Mouse (Mus musculus) olfactory bulb, adult 2 months (tissue): Measurements from ENCODE around the gene Stard7. TPM values are rescaled to one million over a fixed set of nuclear protein-coding genes. Genes with fewer than 3 reads are reported as not detected.
A peak's percentile ranks its signal among the peaks of the same experiment; 100 is the strongest.

Experiments
- H3K27ac ChIP-seq: fragments of 200-500 bp; 2 replicates; pipeline ENCODE4 v1.5.1; 2012; ENCODE audit warnings: low read depth, low read length; ENCODE audit not compliant: insufficient read depth
- H3K4me1 ChIP-seq: fragments of 200-500 bp; 2 replicates; pipeline ENCODE4 v1.6.1; 2012; ENCODE audit warnings: low read length; ENCODE audit not compliant: control insufficient read depth, insufficient read depth
- H3K4me3 ChIP-seq: fragments of 200-500 bp; 2 replicates; pipeline ENCODE4 v1.5.1; 2012; ENCODE audit warnings: mild to moderate bottlenecking, low read depth, low read length, moderate library complexity; ENCODE audit not compliant: insufficient read depth
- CTCF ChIP-seq: fragments of 200-500 bp; IDR thresholded peaks from 2 replicates; pipeline ENCODE4 v1.5.1; 2012; ENCODE audit warnings: low read depth, mild to moderate bottlenecking, low read length, moderate library complexity; ENCODE audit not compliant: insufficient read depth
- POLR2A ChIP-seq: fragments of 200-500 bp; IDR thresholded peaks from 2 replicates; pipeline ENCODE4 v1.6.1; 2012; ENCODE audit warnings: mild to moderate bottlenecking, low read depth, low read length, moderate library complexity; ENCODE audit not compliant: insufficient read depth
- WGBS: fragments of 180-500 bp; shearing (Covaris S2); methylation state at CpG from one replicate; pipeline ENCODE4 v1.1.7; 2018; 5-methylcytosine and 5-hydroxymethylcytosine counted together
- polyA plus RNA-seq: library from polyadenylated mRNA; stranded (reverse); fragments of >200 nt; gene quantifications from 2 replicates; pipeline ENCODE4 v1.2.4, GENCODE M21; 2012; ENCODE audit warnings: low replicate concordance; ENCODE audit not compliant: missing spikeins, insufficient read depth, insufficient read length

Stard7 gene
- polyA plus RNA-seq, 1 experiment: not detected

- WGBS: 83% methylated on average over 7 of the region's 7 CpGs
Measured at GRCm38 (mm10) chr2:127338012-127338411, 68.0 kb downstream of the Stard7 start.

GRCm38 (mm10) chr2:127338416-127338815 lies 68.4 kb downstream of the Stard7 start, which contains the start of gene Astl:
Gene Astl, plus strand, starts transcription at chr2:127338639.
- TF ChIP-seq CTCF (no peak), POLR2A (no peak)
- Histone ChIP-seq H3K4me1 (peaks cover 8% of the 10 kb centered on the region), H3K27ac (no peak within 1 kb of the TSS), H3K4me3 (no peak within 1 kb of the TSS)
- 96% methylated on average over 4 of the region's 4 CpGs for WGBS

More at GRCm38 (mm10) chr2:127338012-127338411, 68.0 kb downstream of the Stard7 start:
- Histone ChIP-seq H3K27ac (no peak overlapping the region), H3K4me3 (no peak overlapping the region), H3K4me1 (peaks cover 8% of the 10 kb centered on the region)
- no peak for TF ChIP-seq POLR2A
- TF ChIP-seq CTCF: no peak

- H3K4me1 ChIP-seq: peaks cover 8% of the 10 kb centered on the region
- TF ChIP-seq POLR2A (no peak), CTCF (no peak)
- no peak overlapping the region for H3K4me3 ChIP-seq
- WGBS: 72% methylated on average over 4 of the region's 4 CpGs
- no peak overlapping the region for H3K27ac ChIP-seq
Measured at GRCm38 (mm10) chr2:127338833-127339232, 68.8 kb downstream of the Stard7 start.

GRCm38 (mm10) chr2:127339262-127339661 lies 69.2 kb downstream of the Stard7 start:
- H3K4me3 ChIP-seq: no peak overlapping the region
- no peak for TF ChIP-seq CTCF
- TF ChIP-seq POLR2A: no peak
- H3K4me1 ChIP-seq: peaks cover 8% of the 10 kb centered on the region
- no peak overlapping the region for H3K27ac ChIP-seq
- WGBS: 87% methylated on average over 6 of the region's 6 CpGs

GRCm38 (mm10) chr2:127341159-127341558 lies 71.1 kb downstream of the Stard7 start:
- TF ChIP-seq POLR2A (no peak), CTCF (peak; percentile 13; the same call in 1 of the 2 replicates)
- H3K27ac ChIP-seq: no peak overlapping the region
- WGBS: 12% methylated on average over 3 of the region's 3 CpGs
- peaks cover 5% of the 10 kb centered on the region for H3K4me1 ChIP-seq
- H3K4me3 ChIP-seq: no peak overlapping the region

GRCm38 (mm10) chr2:127346334-127346733 lies 76.3 kb downstream of the Stard7 start:
- no peak overlapping the region for H3K27ac ChIP-seq
- TF ChIP-seq CTCF (no peak), POLR2A (no peak)
- H3K4me3 ChIP-seq: no peak overlapping the region
- 73% methylated on average over 1 of the region's 1 CpGs for WGBS
- no peaks in the 10 kb centered on the region for H3K4me1 ChIP-seq

GRCm38 (mm10) chr2:127347147-127347985 lies 77.3 kb downstream of the Stard7 start:
- WGBS: 76% methylated on average over 13 of the region's 13 CpGs
- no peak overlapping the region for H3K27ac ChIP-seq
- TF ChIP-seq POLR2A (no peak), CTCF (no peak)
- no peak overlapping the region for H3K4me3 ChIP-seq
- H3K4me1 ChIP-seq: no peaks in the 10 kb centered on the region

Other genes with a start within 250 kb of the Stard7 start
- gene Blvra, start 199.6 kb upstream of the Stard7 start, polyA plus RNA-seq: not detected in 2 replicates
- gene Ncaph, start 136.3 kb upstream of the Stard7 start, polyA plus RNA-seq: not detected in 2 replicates
- not detected in 2 replicates for gene Itpripl1, start 126.8 kb upstream of the Stard7 start, polyA plus RNA-seq
- not detected in 2 replicates for gene 1810024B03Rik, start 61.9 kb upstream of the Stard7 start, polyA plus RNA-seq
- gene Snrnp200, start 61.8 kb upstream of the Stard7 start, polyA plus RNA-seq: 192 TPM in 1 of 2 replicates, not detected in the other
- not detected in 2 replicates for gene Ciao1, start 22.4 kb upstream of the Stard7 start, polyA plus RNA-seq
- gene Tmem127, start 22.3 kb upstream of the Stard7 start, polyA plus RNA-seq: not detected in 2 replicates
- not detected in 2 replicates for gene Dusp2, start 65.9 kb downstream of the Stard7 start, polyA plus RNA-seq
- gene Astl, start 68.4 kb downstream of the Stard7 start, polyA plus RNA-seq: not detected in 2 replicates
- gene Adra2b, start 93.0 kb downstream of the Stard7 start, polyA plus RNA-seq: not detected in 2 replicates
- gene Gpat2, start 155.0 kb downstream of the Stard7 start, polyA plus RNA-seq: not detected in 2 replicates
- gene Fahd2a, start 174.3 kb downstream of the Stard7 start, polyA plus RNA-seq: not detected in 2 replicates